ENCODE assay signal across 10 mouse cellular contexts in the genomic region with DNA sequence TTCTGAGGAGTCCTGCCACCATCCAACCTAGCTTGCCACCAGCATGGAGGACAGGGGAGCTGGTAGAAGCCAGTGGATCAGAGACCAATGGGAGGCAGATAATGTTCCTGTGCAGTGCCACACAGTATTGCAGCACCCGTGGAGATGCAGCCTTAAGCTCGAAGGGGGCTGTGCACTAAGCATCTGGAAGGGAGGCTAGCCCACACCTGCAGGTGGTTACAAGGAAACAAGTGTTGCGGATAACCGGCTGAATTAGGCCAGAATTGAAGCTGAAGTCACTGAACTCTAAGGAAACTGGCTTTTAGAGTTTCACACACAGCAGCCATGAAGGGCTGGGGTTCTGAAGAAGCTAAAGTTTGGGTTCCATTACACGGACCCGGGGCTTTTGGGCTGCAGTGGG. TPM values are rescaled to one million over a fixed set of nuclear protein-coding genes. Genes with fewer than 3 reads are reported as not detected.
DNase-seq lines count a peak whose midpoint lies in the region; ATAC-seq lines count a peak whose summit lies in the region.
"Had no signal": no experiment of that assay in that cellular context is flagged by ENCODE, and none has a peak within 500 bp of the region (broad histone marks: within the 10 kb centered on the region; RNA-seq: fewer than 3 reads in every experiment).

No protein-coding gene starts in this region.

- ATAC-seq in heart, embryonic 14.5 days (ENCODE audit: insufficient number of reproducible peaks, insufficient read depth, low FRiP score, low read depth) = no peak
- ATAC-seq in neural tube, embryonic 12.5 days (ENCODE audit: low FRiP score, low read depth) = no peak
- no peak for ATAC-seq in neural tube, embryonic 15.5 days (ENCODE audit: low FRiP score)
- ATAC-seq in intestine, embryonic 16.5 days = no peak
- no peak for ATAC-seq in frontal cortex, adult (ENCODE audit: low TSS enrichment)

- no peaks in the 10 kb centered on the region for H3K36me3 ChIP-seq in heart, embryonic 14.5 days (ENCODE audit: control insufficient read depth, insufficient read depth, low read length)
- H3K36me3 ChIP-seq in neural tube, embryonic 12.5 days = no peaks in the 10 kb centered on the region
- H3K36me3 ChIP-seq in neural tube, embryonic 15.5 days = no peaks in the 10 kb centered on the region
- no peaks in the 10 kb centered on the region for H3K36me3 ChIP-seq in intestine, embryonic 16.5 days (ENCODE audit: control insufficient read depth, insufficient read depth, low read length)

- 69% methylated on average over 6 of the region's 6 CpGs for WGBS in heart, embryonic 14.5 days
- 52% methylated on average over 6 of the region's 6 CpGs for WGBS in neural tube, embryonic 12.5 days
- 51% methylated on average over 6 of the region's 6 CpGs for WGBS in neural tube, embryonic 15.5 days
- 60% methylated on average over 6 of the region's 6 CpGs for WGBS in intestine, embryonic 16.5 days

- intact Hi-C loops in heart, postnatal 14 days (cut with DNase I) = no loop called here
- intact Hi-C loops in left cerebral cortex, postnatal 10 days (cut with DNase I) = no loop called here

- peak overlapping the region; percentile 9; the same call in 1 of the 2 replicates for H3K9ac ChIP-seq in heart, embryonic 14.5 days (ENCODE audit: low read length)
- H3K9ac ChIP-seq in neural tube, embryonic 12.5 days = no peak overlapping the region
- no peak overlapping the region for H3K9ac ChIP-seq in neural tube, embryonic 15.5 days (replicated peaks)
- H3K9ac ChIP-seq in intestine, embryonic 16.5 days (ENCODE audit: low read depth, low read length) = 0 out of 2 replicates have a peak overlapping the region, but pooled peaks have one; percentile 71

- DNase-seq in heart, postnatal 14 days = no peak
- peak; percentile 67 for DNase-seq in thymus, postnatal 25 days
- DNase-seq in left cerebral cortex, postnatal 10 days (ENCODE audit: extremely low spot score in 1 of 2, low spot score in 2 of 2) = no peak
- DNase-seq: cerebellum, adult 11-12 months; left cerebral cortex, postnatal 4 days had no signal

- H3K27me3 ChIP-seq in heart, embryonic 14.5 days (ENCODE audit: control insufficient read depth, insufficient read depth, low read length) = no peaks in the 10 kb centered on the region
- no peaks in the 10 kb centered on the region for H3K27me3 ChIP-seq in neural tube, embryonic 12.5 days (replicated peaks)
- H3K27me3 ChIP-seq in neural tube, embryonic 15.5 days (replicated peaks) = no peaks in the 10 kb centered on the region
- no peaks in the 10 kb centered on the region for H3K27me3 ChIP-seq in intestine, embryonic 16.5 days (replicated peaks; ENCODE audit: control insufficient read depth, insufficient read depth, low read length)

- peaks cover 5 to 12% of the 10 kb centered on the region in 2 experiments; a peak in 2 of 4 replicates for H3K4me1 ChIP-seq in heart, embryonic 14.5 days (ENCODE audit: control insufficient read depth in 2 of 2, insufficient read depth in 2 of 2, low read length in 2 of 2)
- H3K4me1 ChIP-seq in neural tube, embryonic 12.5 days = peaks cover 12% of the 10 kb centered on the region
- H3K4me1 ChIP-seq in neural tube, embryonic 15.5 days = peaks cover 10% of the 10 kb centered on the region; the same call in 1 of the 2 replicates
- peaks cover 13% of the 10 kb centered on the region for H3K4me1 ChIP-seq in intestine, embryonic 16.5 days (ENCODE audit: control insufficient read depth, insufficient read depth, low read length)

- no peaks in the 10 kb centered on the region for H3K9me3 ChIP-seq in heart, embryonic 14.5 days (ENCODE audit: control insufficient read depth, low read length)
- no peaks in the 10 kb centered on the region for H3K9me3 ChIP-seq in neural tube, embryonic 12.5 days
- no peaks in the 10 kb centered on the region for H3K9me3 ChIP-seq in neural tube, embryonic 15.5 days (replicated peaks)
- no peaks in the 10 kb centered on the region for H3K9me3 ChIP-seq in intestine, embryonic 16.5 days (ENCODE audit: control insufficient read depth, low read length)

- H3K4me2 ChIP-seq in heart, embryonic 14.5 days (ENCODE audit: low read length) = no peak overlapping the region
- peak overlapping the region; percentile 55 for H3K4me2 ChIP-seq in neural tube, embryonic 12.5 days (replicated peaks)
- H3K4me2 ChIP-seq in neural tube, embryonic 15.5 days = no peak overlapping the region
- peak overlapping the region; percentile 63; the same call in 1 of the 2 replicates for H3K4me2 ChIP-seq in intestine, embryonic 16.5 days (ENCODE audit: low read depth, low read length)

- no peak overlapping the region for H3K4me3 ChIP-seq in heart, embryonic 14.5 days (ENCODE audit: control insufficient read depth in 1 of 2, insufficient read depth in 1 of 2, low read depth in 1 of 2, low read length in 2 of 2)
- no peak overlapping the region for H3K4me3 ChIP-seq in neural tube, embryonic 12.5 days
- H3K4me3 ChIP-seq in neural tube, embryonic 15.5 days (replicated peaks) = no peak overlapping the region
- no peak overlapping the region for H3K4me3 ChIP-seq in intestine, embryonic 16.5 days (ENCODE audit: low read length)

- H3K27ac ChIP-seq in heart, embryonic 14.5 days (replicated peaks in 1 of 2; ENCODE audit: control insufficient read depth in 1 of 2, insufficient read depth in 1 of 2, low read depth in 2 of 2, low read length in 2 of 2) = no peak overlapping the region
- H3K27ac ChIP-seq in neural tube, embryonic 12.5 days = no peak overlapping the region
- H3K27ac ChIP-seq in neural tube, embryonic 15.5 days (replicated peaks) = no peak overlapping the region
- no peak overlapping the region for H3K27ac ChIP-seq in intestine, embryonic 16.5 days (ENCODE audit: low read length)

RNA-seq across cellular contexts. Expression of a gene that starts 2.3 kb away (rescaled TPM):
- polyA plus RNA-seq in heart, embryonic 14.5 days (2014; fragmentation: Nextera tagmentation; extraction: Ambion mirVana) = 1.2 and 1.6 TPM in 2 replicates
- 1 to 10 TPM; 1.4 TPM for total RNA-seq in heart, postnatal 14 days (2021)
- polyA plus RNA-seq in neural tube, embryonic 12.5 days (2016; fragmentation: Nextera tagmentation; extraction: Ambion mirVana) = 4.5 and 4.9 TPM in 2 replicates
- 1.3 and 4.1 TPM in 2 replicates for polyA plus RNA-seq in neural tube, embryonic 15.5 days (2015; fragmentation: Nextera tagmentation; extraction: Ambion mirVana)
- 5.6 and 5.7 TPM in 2 replicates for polyA plus RNA-seq in intestine, embryonic 16.5 days (2015; fragmentation: Nextera tagmentation; extraction: Ambion mirVana)
- 1 to 10 TPM; 2.1 to 2.6 TPM for total RNA-seq in left cerebral cortex, postnatal 10 days (2021)

RNA-seq across cellular contexts. Expression of a gene that starts 50.8 kb away (rescaled TPM):
- 229 and 248 TPM in 2 replicates for polyA plus RNA-seq in heart, embryonic 14.5 days (2014; fragmentation: Nextera tagmentation; extraction: Ambion mirVana)
- 100 to 1,000 TPM; 121 to 152 TPM for total RNA-seq in heart, postnatal 14 days (2021)
- 306 and 318 TPM in 2 replicates for polyA plus RNA-seq in neural tube, embryonic 12.5 days (2016; fragmentation: Nextera tagmentation; extraction: Ambion mirVana)
- polyA plus RNA-seq in neural tube, embryonic 15.5 days (2015; fragmentation: Nextera tagmentation; extraction: Ambion mirVana) = 184 and 200 TPM in 2 replicates
- polyA plus RNA-seq in intestine, embryonic 16.5 days (2015; fragmentation: Nextera tagmentation; extraction: Ambion mirVana) = 213 and 215 TPM in 2 replicates
- total RNA-seq in left cerebral cortex, postnatal 10 days (2021) = 100 to 1,000 TPM; 170 to 190 TPM

RNA-seq across cellular contexts. Expression of a gene that starts 55.4 kb away (rescaled TPM):
- 3.4 and 3.7 TPM in 2 replicates for polyA plus RNA-seq in heart, embryonic 14.5 days (2014; fragmentation: Nextera tagmentation; extraction: Ambion mirVana)
- 1 to 10 TPM; 5.2 to 6.7 TPM for total RNA-seq in heart, postnatal 14 days (2021)
- polyA plus RNA-seq in neural tube, embryonic 12.5 days (2016; fragmentation: Nextera tagmentation; extraction: Ambion mirVana) = 4.6 and 4.9 TPM in 2 replicates
- polyA plus RNA-seq in neural tube, embryonic 15.5 days (2015; fragmentation: Nextera tagmentation; extraction: Ambion mirVana) = 5.8 and 6.0 TPM in 2 replicates
- polyA plus RNA-seq in intestine, embryonic 16.5 days (2015; fragmentation: Nextera tagmentation; extraction: Ambion mirVana) = 3.2 and 3.5 TPM in 2 replicates
- total RNA-seq in left cerebral cortex, postnatal 10 days (2021) = 10 to 100 TPM; 13.1 to 15.6 TPM

Comparison
In these comparisons a context has a peak if more than half of its experiments do, and no peak if none do; other contexts are left out.
1. H3K4me2 ChIP-seq: peak in neural tube, embryonic 12.5 days (single experiment) and intestine, embryonic 16.5 days (single experiment); none in heart, embryonic 14.5 days (single experiment) and neural tube, embryonic 15.5 days (single experiment).
2. H3K9ac ChIP-seq: peak in heart, embryonic 14.5 days (single experiment) and intestine, embryonic 16.5 days (single experiment); none in neural tube, embryonic 12.5 days (single experiment) and neural tube, embryonic 15.5 days (single experiment).